10 mouse cellular contexts compared by ENCODE assay signal in genomic region chr11:115989686-115990085, GRCm38 (mm10). TPM values are rescaled to one million over a fixed set of nuclear protein-coding genes. Genes with fewer than 3 reads are reported as not detected.
DNase-seq lines count a peak whose midpoint lies in the region; ATAC-seq and TF ChIP-seq lines count a peak whose summit lies in the region.
"Had no signal": no experiment of that assay in that cellular context is flagged by ENCODE, and none has a peak within 500 bp of the region (broad histone marks: within the 10 kb centered on the region; RNA-seq: fewer than 3 reads in every experiment).

No protein-coding gene starts in this region.

- peaks cover 40% of the 10 kb centered on the region for H3K27me3 ChIP-seq in forebrain, embryonic 10.5 days (ENCODE audit: poor library complexity, severe bottlenecking)
- H3K27me3 ChIP-seq in forebrain, embryonic 13.5 days = 0 out of 2 replicates have a peak, but pooled peaks cover 4% of the 10 kb centered on the region
- no peaks in the 10 kb centered on the region for H3K27me3 ChIP-seq in kidney, postnatal 0 days (ENCODE audit: insufficient read depth, low read length)
- H3K27me3 ChIP-seq in embryonic facial prominence, embryonic 11.5 days (ENCODE audit: control insufficient read depth, insufficient read depth, low read length) = no peaks in the 10 kb centered on the region
- 0 out of 2 replicates have a peak, but pooled peaks cover 4% of the 10 kb centered on the region for H3K27me3 ChIP-seq in liver, embryonic 11.5 days (replicated peaks; ENCODE audit: control insufficient read depth, insufficient read depth, low read length)

- no peaks in the 10 kb centered on the region for H3K9me3 ChIP-seq in forebrain, embryonic 10.5 days
- no peaks in the 10 kb centered on the region for H3K9me3 ChIP-seq in forebrain, embryonic 13.5 days (replicated peaks)
- no peaks in the 10 kb centered on the region for H3K9me3 ChIP-seq in kidney, postnatal 0 days (replicated peaks; ENCODE audit: low read length)
- no peaks in the 10 kb centered on the region for H3K9me3 ChIP-seq in embryonic facial prominence, embryonic 11.5 days (replicated peaks; ENCODE audit: control insufficient read depth, low read length)
- H3K9me3 ChIP-seq in liver, embryonic 11.5 days (ENCODE audit: control insufficient read depth, low read length) = no peaks in the 10 kb centered on the region

- peak overlapping the region; percentile 33 for H3K4me3 ChIP-seq in forebrain, embryonic 10.5 days
- no peak overlapping the region for H3K4me3 ChIP-seq in forebrain, embryonic 13.5 days
- no peak overlapping the region for H3K4me3 ChIP-seq in kidney, postnatal 0 days (replicated peaks; ENCODE audit: low read depth, low read length)
- H3K4me3 ChIP-seq in embryonic facial prominence, embryonic 11.5 days (ENCODE audit: low read depth, low read length) = 0 out of 2 replicates have a peak overlapping the region, but pooled peaks have one; percentile 3
- peak overlapping the region; percentile 37 for H3K4me3 ChIP-seq in liver, embryonic 11.5 days (ENCODE audit: low read depth, low read length)
- H3K4me3 ChIP-seq: gastrocnemius, adult 2 months had no signal

- no peak overlapping the region for H3K4me2 ChIP-seq in forebrain, embryonic 13.5 days
- H3K4me2 ChIP-seq in kidney, postnatal 0 days (ENCODE audit: low read length) = peak overlapping the region; percentile 13; the same call in 1 of the 2 replicates
- no peak overlapping the region for H3K4me2 ChIP-seq in embryonic facial prominence, embryonic 11.5 days (ENCODE audit: low read depth, low read length)
- peak overlapping the region; percentile 57 for H3K4me2 ChIP-seq in liver, embryonic 11.5 days

- peaks cover 10% of the 10 kb centered on the region for H3K4me1 ChIP-seq in forebrain, embryonic 10.5 days
- H3K4me1 ChIP-seq in forebrain, embryonic 13.5 days = no peaks in the 10 kb centered on the region
- H3K4me1 ChIP-seq in kidney, postnatal 0 days (replicated peaks; ENCODE audit: insufficient read depth, low read length) = no peaks in the 10 kb centered on the region
- no peaks in the 10 kb centered on the region for H3K4me1 ChIP-seq in embryonic facial prominence, embryonic 11.5 days (ENCODE audit: control insufficient read depth, insufficient read depth, low read length)
- 0 out of 2 replicates have a peak, but pooled peaks cover 3% of the 10 kb centered on the region for H3K4me1 ChIP-seq in liver, embryonic 11.5 days (replicated peaks; ENCODE audit: control insufficient read depth, insufficient read depth, low read length)

- no peaks in the 10 kb centered on the region for H3K36me3 ChIP-seq in forebrain, embryonic 10.5 days (replicated peaks)
- no peaks in the 10 kb centered on the region for H3K36me3 ChIP-seq in forebrain, embryonic 13.5 days (ENCODE audit: poor library complexity, severe bottlenecking)
- H3K36me3 ChIP-seq in kidney, postnatal 0 days (ENCODE audit: insufficient read depth, low read length) = no peaks in the 10 kb centered on the region
- H3K36me3 ChIP-seq in embryonic facial prominence, embryonic 11.5 days (replicated peaks; ENCODE audit: control insufficient read depth, insufficient read depth, low read depth, low read length) = no peaks in the 10 kb centered on the region
- no peaks in the 10 kb centered on the region for H3K36me3 ChIP-seq in liver, embryonic 11.5 days (ENCODE audit: control insufficient read depth, insufficient read depth, low read length)

- DNase-seq in forebrain, embryonic 10.5 days (ENCODE audit: extremely low spot score, low spot score) = no peak
- no peak for DNase-seq in kidney, postnatal 0 days (ENCODE audit: low spot score)
- DNase-seq in kidney, postnatal 36 days = no peak
- DNase-seq in embryonic facial prominence, embryonic 11.5 days (ENCODE audit: low spot score) = no peak
- DNase-seq in liver, embryonic 11.5 days (ENCODE audit: low spot score) = no peak
- no peak for DNase-seq in cerebellum, postnatal 14 days
- DNase-seq: gastrocnemius, adult 2 months; kidney, adult 11 months had no signal

- 0 out of 2 replicates have a peak overlapping the region, but pooled peaks have one; percentile 12 for H3K27ac ChIP-seq in forebrain, embryonic 10.5 days
- no peak overlapping the region for H3K27ac ChIP-seq in forebrain, embryonic 13.5 days
- no peak overlapping the region for H3K27ac ChIP-seq in kidney, postnatal 0 days
- H3K27ac ChIP-seq in embryonic facial prominence, embryonic 11.5 days (replicated peaks; ENCODE audit: low read depth, low read length) = no peak overlapping the region
- H3K27ac ChIP-seq in liver, embryonic 11.5 days (ENCODE audit: low read depth, low read length) = no peak overlapping the region
- H3K27ac ChIP-seq: gastrocnemius, adult 2 months had no signal

- WGBS in forebrain, embryonic 10.5 days = 39% methylated on average over 15 of the region's 15 CpGs
- 38% methylated on average over 12 of the region's 15 CpGs for WGBS in forebrain, embryonic 13.5 days
- 48% methylated on average over 15 of the region's 15 CpGs for WGBS in kidney, postnatal 0 days
- WGBS in embryonic facial prominence, embryonic 11.5 days = 35% methylated on average over 15 of the region's 15 CpGs
- 25% methylated on average over 15 of the region's 15 CpGs for WGBS in liver, embryonic 11.5 days

- no peak for ATAC-seq in forebrain, embryonic 13.5 days
- no peak for ATAC-seq in kidney, postnatal 0 days (replicated peaks; ENCODE audit: low FRiP score, low read depth)
- ATAC-seq in embryonic facial prominence, embryonic 11.5 days (replicated peaks; ENCODE audit: insufficient number of reproducible peaks, low FRiP score, low TSS enrichment, low read depth) = no peak
- ATAC-seq in liver, embryonic 11.5 days (replicated peaks; ENCODE audit: low FRiP score) = 0 out of 2 replicates have a peak, but pooled peaks have one; percentile 31
- ATAC-seq in erythroid progenitor cell, adult 5-6 weeks (replicated peaks; ENCODE audit: low FRiP score, poor library complexity, severe bottlenecking) = no peak

- H3K9ac ChIP-seq in forebrain, embryonic 13.5 days = no peak overlapping the region
- 0 out of 2 replicates have a peak overlapping the region, but pooled peaks have one; percentile 19 for H3K9ac ChIP-seq in kidney, postnatal 0 days (ENCODE audit: low read depth, low read length)
- H3K9ac ChIP-seq in embryonic facial prominence, embryonic 11.5 days (replicated peaks; ENCODE audit: low read length) = no peak overlapping the region
- H3K9ac ChIP-seq in liver, embryonic 11.5 days (ENCODE audit: low read depth, low read length) = 0 out of 2 replicates have a peak overlapping the region, but pooled peaks have one; percentile 35

- no peak for TF ChIP-seq CTCF in kidney, postnatal 0 days (IDR thresholded peaks at IDR 0.05; ENCODE audit: low read depth)

RNA-seq across cellular contexts. Expression of gene Itgb4, which starts 15.2 kb away (rescaled TPM):
- 0.47 and 0.63 TPM in 2 replicates for polyA plus RNA-seq in forebrain, embryonic 10.5 days (2016; fragmentation: Nextera tagmentation; extraction: Ambion mirVana)
- 0.21 and 0.38 TPM in 2 replicates for polyA plus RNA-seq in forebrain, embryonic 13.5 days (2015; fragmentation: Nextera tagmentation; extraction: Ambion mirVana)
- 2.9 and 3.1 TPM in 2 replicates for polyA plus RNA-seq in kidney, postnatal 0 days (2015; fragmentation: Nextera tagmentation; extraction: Ambion mirVana)
- 0.83 and 0.85 TPM in 2 replicates for polyA plus RNA-seq in embryonic facial prominence, embryonic 11.5 days (2014; fragmentation: Nextera tagmentation; extraction: Ambion mirVana)
- 0.60 and 0.77 TPM in 2 replicates for polyA plus RNA-seq in liver, embryonic 11.5 days (2014; fragmentation: Nextera tagmentation; extraction: Ambion mirVana)
- total RNA-seq in erythroid progenitor cell, adult 5-6 weeks (2015; ENCODE audit: low replicate concordance) = not detected in 2 replicates
- not detected in 2 replicates for total RNA-seq in erythroid progenitor cell, adult 5-6 weeks (2017; ENCODE audit: low replicate concordance)

RNA-seq across cellular contexts. Expression of gene Galk1, which starts 22.8 kb away (rescaled TPM):
- 223 and 224 TPM in 2 replicates for polyA plus RNA-seq in forebrain, embryonic 10.5 days (2016; fragmentation: Nextera tagmentation; extraction: Ambion mirVana)
- 74.8 and 86.1 TPM in 2 replicates for polyA plus RNA-seq in forebrain, embryonic 13.5 days (2015; fragmentation: Nextera tagmentation; extraction: Ambion mirVana)
- 149 and 156 TPM in 2 replicates for polyA plus RNA-seq in kidney, postnatal 0 days (2015; fragmentation: Nextera tagmentation; extraction: Ambion mirVana)
- 113 and 125 TPM in 2 replicates for polyA plus RNA-seq in embryonic facial prominence, embryonic 11.5 days (2014; fragmentation: Nextera tagmentation; extraction: Ambion mirVana)
- 299 and 304 TPM in 2 replicates for polyA plus RNA-seq in liver, embryonic 11.5 days (2014; fragmentation: Nextera tagmentation; extraction: Ambion mirVana)
- 3.4 TPM in 1 of 2 replicates, not detected in the other for total RNA-seq in erythroid progenitor cell, adult 5-6 weeks (2015; ENCODE audit: low replicate concordance)
- total RNA-seq in erythroid progenitor cell, adult 5-6 weeks (2017; ENCODE audit: low replicate concordance) = 1.3 and 5.1 TPM in 2 replicates

RNA-seq across cellular contexts. Expression of gene H3f3b, which starts 38.1 kb away (rescaled TPM):
- polyA plus RNA-seq in forebrain, embryonic 10.5 days (2016; fragmentation: Nextera tagmentation; extraction: Ambion mirVana) = 1,610 and 1,612 TPM in 2 replicates
- polyA plus RNA-seq in forebrain, embryonic 13.5 days (2015; fragmentation: Nextera tagmentation; extraction: Ambion mirVana) = 2,689 and 2,766 TPM in 2 replicates
- polyA plus RNA-seq in kidney, postnatal 0 days (2015; fragmentation: Nextera tagmentation; extraction: Ambion mirVana) = 1,980 and 2,021 TPM in 2 replicates
- 2,457 and 2,634 TPM in 2 replicates for polyA plus RNA-seq in embryonic facial prominence, embryonic 11.5 days (2014; fragmentation: Nextera tagmentation; extraction: Ambion mirVana)
- 1,141 and 1,182 TPM in 2 replicates for polyA plus RNA-seq in liver, embryonic 11.5 days (2014; fragmentation: Nextera tagmentation; extraction: Ambion mirVana)
- 711 and 715 TPM in 2 replicates for total RNA-seq in erythroid progenitor cell, adult 5-6 weeks (2015; ENCODE audit: low replicate concordance)
- 555 and 685 TPM in 2 replicates for total RNA-seq in erythroid progenitor cell, adult 5-6 weeks (2017; ENCODE audit: low replicate concordance)

RNA-seq across cellular contexts. Expression of gene Unk, which starts 40.4 kb away (rescaled TPM):
- 48.4 and 48.9 TPM in 2 replicates for polyA plus RNA-seq in forebrain, embryonic 10.5 days (2016; fragmentation: Nextera tagmentation; extraction: Ambion mirVana)
- 38.0 and 42.3 TPM in 2 replicates for polyA plus RNA-seq in forebrain, embryonic 13.5 days (2015; fragmentation: Nextera tagmentation; extraction: Ambion mirVana)
- polyA plus RNA-seq in kidney, postnatal 0 days (2015; fragmentation: Nextera tagmentation; extraction: Ambion mirVana) = 21.4 and 23.3 TPM in 2 replicates
- polyA plus RNA-seq in embryonic facial prominence, embryonic 11.5 days (2014; fragmentation: Nextera tagmentation; extraction: Ambion mirVana) = 21.2 and 21.7 TPM in 2 replicates
- polyA plus RNA-seq in liver, embryonic 11.5 days (2014; fragmentation: Nextera tagmentation; extraction: Ambion mirVana) = 28.9 and 34.1 TPM in 2 replicates
- total RNA-seq in erythroid progenitor cell, adult 5-6 weeks (2015; ENCODE audit: low replicate concordance) = 12.2 and 15.1 TPM in 2 replicates
- 24.3 and 29.4 TPM in 2 replicates for total RNA-seq in erythroid progenitor cell, adult 5-6 weeks (2017; ENCODE audit: low replicate concordance)

RNA-seq across cellular contexts. Expression of gene Recql5, which starts 56.4 kb away (rescaled TPM):
- polyA plus RNA-seq in forebrain, embryonic 10.5 days (2016; fragmentation: Nextera tagmentation; extraction: Ambion mirVana) = 35.0 and 36.6 TPM in 2 replicates
- polyA plus RNA-seq in forebrain, embryonic 13.5 days (2015; fragmentation: Nextera tagmentation; extraction: Ambion mirVana) = 24.4 and 29.6 TPM in 2 replicates
- 11.1 and 11.7 TPM in 2 replicates for polyA plus RNA-seq in kidney, postnatal 0 days (2015; fragmentation: Nextera tagmentation; extraction: Ambion mirVana)
- polyA plus RNA-seq in embryonic facial prominence, embryonic 11.5 days (2014; fragmentation: Nextera tagmentation; extraction: Ambion mirVana) = 14.2 and 15.3 TPM in 2 replicates
- 19.8 and 22.9 TPM in 2 replicates for polyA plus RNA-seq in liver, embryonic 11.5 days (2014; fragmentation: Nextera tagmentation; extraction: Ambion mirVana)
- 16.3 and 17.7 TPM in 2 replicates for total RNA-seq in erythroid progenitor cell, adult 5-6 weeks (2015; ENCODE audit: low replicate concordance)
- 13.8 and 33.5 TPM in 2 replicates for total RNA-seq in erythroid progenitor cell, adult 5-6 weeks (2017; ENCODE audit: low replicate concordance)

Comparison
In these comparisons a context has a peak if more than half of its experiments do, and no peak if none do; other contexts are left out.
1. H3K4me3 ChIP-seq: peak in forebrain, embryonic 10.5 days (single experiment), embryonic facial prominence, embryonic 11.5 days (single experiment) and liver, embryonic 11.5 days (single experiment); none in forebrain, embryonic 13.5 days (single experiment) and kidney, postnatal 0 days (single experiment).
2. H3K4me2 ChIP-seq: peak in kidney, postnatal 0 days (single experiment) and liver, embryonic 11.5 days (single experiment); none in forebrain, embryonic 13.5 days (single experiment) and embryonic facial prominence, embryonic 11.5 days (single experiment).
3. H3K9ac ChIP-seq: peak in kidney, postnatal 0 days (single experiment) and liver, embryonic 11.5 days (single experiment); none in forebrain, embryonic 13.5 days (single experiment) and embryonic facial prominence, embryonic 11.5 days (single experiment).